Mouse (Mus musculus) liver, embryonic 16.5 days (tissue): ENCODE measurements around the gene Decr2. TPM values are rescaled to one million over a fixed set of nuclear protein-coding genes. Genes with fewer than 3 reads are reported as not detected.
"Not testable (repeated sequence)": the region's sequence is repeated elsewhere in the genome, so short reads cannot be mapped to it uniquely, and the experiment has no call there.

ENCODE experiments used
- ATAC-seq: fragments of 200-750 bp; cut with Nextera tagmentation; 2 replicates; pipeline ENCODE4 v1.8.0; 2017; ENCODE audit warnings: low read depth, mild to moderate bottlenecking, moderate number of reproducible peaks, moderate library complexity
- H3K27ac ChIP-seq: fragments of 300-500 bp; sonication (generic); 2 replicates; pipeline ENCODE4 v1.5.1; 2014; ENCODE audit warnings: mild to moderate bottlenecking, low read length
- H3K27me3 ChIP-seq: fragments of 300-500 bp; sonication (generic); 2 replicates; pipeline ENCODE4 v1.6.1; 2014; ENCODE audit warnings: low read depth, low read length, mixed read lengths; ENCODE audit not compliant: control insufficient read depth, insufficient read depth
- H3K36me3 ChIP-seq: fragments of 300-500 bp; sonication (generic); 2 replicates; pipeline ENCODE4 v1.6.1; 2014; ENCODE audit warnings: mild to moderate bottlenecking; ENCODE audit not compliant: control insufficient read depth, insufficient read depth
- H3K4me1 ChIP-seq: fragments of 300-500 bp; sonication (generic); 2 replicates; pipeline ENCODE4 v1.6.1; 2014; ENCODE audit warnings: low read depth, low read length, mixed read lengths; ENCODE audit not compliant: control insufficient read depth
- H3K4me2 ChIP-seq: fragments of 300-500 bp; sonication (generic); 2 replicates; pipeline ENCODE4 v1.6.1; 2014; ENCODE audit warnings: low read depth, low read length, mixed read lengths
- H3K4me3 ChIP-seq: fragments of 300-500 bp; sonication (generic); 2 replicates; pipeline ENCODE4 v1.5.1; 2014; ENCODE audit warnings: low read depth, mild to moderate bottlenecking, low read length
- H3K9ac ChIP-seq: fragments of 300-500 bp; sonication (generic); 2 replicates; pipeline ENCODE4 v1.6.1; 2014; ENCODE audit warnings: low read depth, low read length
- H3K9me3 ChIP-seq: fragments of 300-500 bp; sonication (generic); replicated peaks from 2 replicates; pipeline ENCODE4 v1.6.1; 2016; ENCODE audit warnings: low read length; ENCODE audit not compliant: control insufficient read depth
- WGBS: fragments of 180-500 bp; shearing (Covaris S2); extraction: QIAGEN DNeasy Blood & Tissue Kit; methylation state at CpG from one replicate; pipeline ENCODE4 v1.1.7; 2014; ENCODE audit not compliant: insufficient replicate concordance; 5-methylcytosine and 5-hydroxymethylcytosine counted together
- polyA plus RNA-seq: library from polyadenylated mRNA; unstranded; fragments of >200 nt; fragmentation: Nextera tagmentation; extraction: Ambion mirVana; gene quantifications from 2 replicates; pipeline ENCODE4 v1.2.1, GENCODE M21; 2015

Gene Decr2
- polyA plus RNA-seq, 1 experiment from 2014 or later = 26.3 TPM

- H3K36me3 ChIP-seq, H3K27me3 ChIP-seq, H3K9ac ChIP-seq, H3K4me3 ChIP-seq, H3K9me3 ChIP-seq, H3K4me2 ChIP-seq, ATAC-seq, H3K27ac ChIP-seq: not testable (repeated sequence)
- whole genome bisulfite sequencing = 43% methylated on average over 3 of the region's 3 CpGs
- H3K4me1 ChIP-seq = peaks cover 15% of the 10 kb centered on the region
Observed at GRCm38 (mm10) chr17:26099316-26099715, 9.2 kb upstream of the Decr2 start.

DNA sequence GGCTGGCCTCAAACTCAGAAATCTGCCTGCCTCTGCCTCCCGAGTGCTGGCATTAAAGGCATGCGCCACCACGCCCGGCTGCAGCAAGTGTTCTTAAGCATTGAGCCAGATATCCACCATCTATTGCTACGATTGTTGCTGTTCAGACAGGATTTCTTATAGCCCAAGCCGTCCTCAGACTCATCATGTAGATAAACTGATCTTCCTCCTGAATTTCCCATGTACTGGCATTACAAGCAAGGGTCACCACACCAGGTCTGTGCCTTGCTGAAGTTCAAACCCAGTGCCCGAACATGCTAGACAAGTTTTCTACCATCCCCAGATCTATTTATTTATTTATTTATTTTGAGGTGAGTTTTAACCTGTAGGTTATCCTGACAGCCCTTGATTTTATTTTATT is 8.3 kb upstream of the Decr2 start:
- Histone ChIP-seq H3K9ac (no peak overlapping the region), H3K4me1 (peaks cover 19% of the 10 kb centered on the region), H3K4me2 (no peak overlapping the region), H3K4me3 (no peak overlapping the region), H3K36me3 (no peaks in the 10 kb centered on the region), H3K27ac (no peak overlapping the region), H3K9me3 (no peaks in the 10 kb centered on the region), H3K27me3 (no peaks in the 10 kb centered on the region)
- ATAC-seq = no peak
- WGBS = 64% methylated on average over 7 of the region's 7 CpGs

- no peaks in the 10 kb centered on the region for H3K9me3 ChIP-seq
- ATAC-seq = peak; percentile 84
- H3K9ac ChIP-seq = peak within 1 kb of the TSS; percentile 65
- H3K27me3 ChIP-seq = no peaks in the 10 kb centered on the region
- H3K4me2 ChIP-seq = peak within 1 kb of the TSS; percentile 91
- no peaks in the 10 kb centered on the region for H3K36me3 ChIP-seq
- peaks cover 19% of the 10 kb centered on the region for H3K4me1 ChIP-seq
- peak within 1 kb of the TSS; percentile 69 for H3K4me3 ChIP-seq
- peak within 1 kb of the TSS; percentile 21 for H3K27ac ChIP-seq
- WGBS = 2% methylated on average over 47 of the region's 47 CpGs
Observed at GRCm38 (mm10) chr17:26095121-26095740, 5.1 kb upstream of the Decr2 start, which contains the start of gene Nme4. Nme4 (minus strand) TSS chr17:26095602.

GRCm38 (mm10) chr17:26094531-26095110 is 4.5 kb upstream of the Decr2 start:
- Histone ChIP-seq H3K9me3 (no peaks in the 10 kb centered on the region), H3K27me3 (no peaks in the 10 kb centered on the region), H3K4me1 (peaks cover 19% of the 10 kb centered on the region), H3K36me3 (no peaks in the 10 kb centered on the region), H3K4me2 (peak overlapping the region; percentile 91), H3K9ac (peak overlapping the region; percentile 65), H3K27ac (peak overlapping the region; percentile 21; the same call in 1 of the 2 replicates), H3K4me3 (peak overlapping the region; percentile 69)
- 28% methylated on average over 9 of the region's 9 CpGs for WGBS
- ATAC-seq = no peak

DNA sequence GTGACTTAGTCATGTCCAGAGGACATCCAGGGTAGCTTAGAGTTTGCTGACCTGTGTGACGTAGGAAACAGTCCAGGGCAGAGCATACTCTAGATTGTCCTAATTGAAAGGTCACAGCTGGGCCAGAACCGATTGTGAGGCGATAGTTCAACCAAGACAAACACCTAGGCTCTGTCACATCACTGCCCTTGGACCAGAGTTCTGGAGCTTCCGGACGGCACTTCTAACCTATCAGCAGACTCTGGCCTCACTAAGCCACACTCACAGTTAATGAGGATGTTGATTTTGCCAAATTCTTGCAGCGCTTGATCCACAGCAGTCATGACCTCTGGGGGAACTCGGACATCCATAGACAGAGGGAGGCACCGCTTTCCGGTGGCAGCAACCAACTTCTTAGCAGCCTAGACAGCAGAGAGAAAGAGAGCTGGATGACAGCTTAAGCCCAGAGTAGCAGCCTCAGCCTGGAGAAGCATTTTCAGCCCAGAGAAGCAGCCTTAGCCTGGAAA is 3.0 kb downstream of the Decr2 start:
- H3K4me1 ChIP-seq = no peaks in the 10 kb centered on the region; the same call in 1 of the 2 replicates
- no peak overlapping the region for H3K4me2 ChIP-seq
- 75% methylated on average over 9 of the region's 9 CpGs for WGBS
- H3K27ac ChIP-seq = no peak overlapping the region
- H3K9me3 ChIP-seq = no peaks in the 10 kb centered on the region
- H3K9ac ChIP-seq = no peak overlapping the region
- no peaks in the 10 kb centered on the region; the same call in 1 of the 2 replicates for H3K36me3 ChIP-seq
- no peak overlapping the region for H3K4me3 ChIP-seq
- H3K27me3 ChIP-seq = no peaks in the 10 kb centered on the region
- ATAC-seq = no peak

- 23% methylated on average over 2 of the region's 2 CpGs for WGBS
- H3K9me3 ChIP-seq = no peaks in the 10 kb centered on the region
- no peaks in the 10 kb centered on the region for H3K4me1 ChIP-seq
Observed at GRCm38 (mm10) chr17:26080867-26081266, 9.3 kb downstream of the Decr2 start.

DNA sequence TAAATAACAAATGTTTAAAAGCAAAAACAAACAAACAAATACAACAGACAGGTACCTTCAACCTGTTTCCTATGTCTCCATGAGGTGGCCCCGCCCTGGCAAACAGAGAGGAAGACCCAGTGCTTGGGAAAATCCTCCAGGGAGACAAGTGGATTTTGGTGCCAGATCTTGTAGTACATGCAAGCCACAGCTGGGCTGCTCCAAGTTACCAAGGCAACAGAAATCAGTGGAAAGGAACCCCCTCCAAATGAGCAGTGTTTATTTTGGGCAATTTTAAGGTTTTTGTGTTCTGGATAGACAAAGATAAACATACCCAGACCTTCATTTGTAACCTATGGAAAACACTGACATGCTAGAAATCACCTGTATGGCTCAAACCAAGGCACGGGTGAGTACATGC is 11.3 kb downstream of the Decr2 start:
- H3K9me3 ChIP-seq = no peaks in the 10 kb centered on the region
- ATAC-seq = no peak
- no peaks in the 10 kb centered on the region for H3K27me3 ChIP-seq
- no peaks in the 10 kb centered on the region for H3K4me1 ChIP-seq
- WGBS = 59% methylated on average over 2 of the region's 2 CpGs
- H3K4me2 ChIP-seq = no peak overlapping the region
- H3K27ac ChIP-seq = no peak overlapping the region
- no peak overlapping the region for H3K9ac ChIP-seq
- H3K36me3 ChIP-seq = no peaks in the 10 kb centered on the region; the same call in 1 of the 2 replicates
- H3K4me3 ChIP-seq = no peak overlapping the region

More at GRCm38 (mm10) chr17:26080867-26081266, 9.3 kb downstream of the Decr2 start:
- H3K9ac ChIP-seq = no peak overlapping the region
- no peak overlapping the region for H3K27ac ChIP-seq
- no peak for ATAC-seq
- H3K36me3 ChIP-seq = no peaks in the 10 kb centered on the region; the same call in 1 of the 2 replicates
- no peaks in the 10 kb centered on the region for H3K27me3 ChIP-seq
- no peak overlapping the region for H3K4me3 ChIP-seq
- H3K4me2 ChIP-seq = no peak overlapping the region

GRCm38 (mm10) chr17:26075246-26075645 is 14.9 kb downstream of the Decr2 start:
- H3K27me3 ChIP-seq = peaks cover 9% of the 10 kb centered on the region
- no peaks in the 10 kb centered on the region for H3K4me1 ChIP-seq
- no peak overlapping the region for H3K27ac ChIP-seq
- WGBS = 52% methylated on average over 3 of the region's 3 CpGs
- ATAC-seq = no peak
- no peak overlapping the region for H3K4me2 ChIP-seq
- H3K9me3 ChIP-seq = no peaks in the 10 kb centered on the region
- no peaks in the 10 kb centered on the region for H3K36me3 ChIP-seq
- H3K9ac ChIP-seq = no peak overlapping the region
- H3K4me3 ChIP-seq = no peak overlapping the region

DNA sequence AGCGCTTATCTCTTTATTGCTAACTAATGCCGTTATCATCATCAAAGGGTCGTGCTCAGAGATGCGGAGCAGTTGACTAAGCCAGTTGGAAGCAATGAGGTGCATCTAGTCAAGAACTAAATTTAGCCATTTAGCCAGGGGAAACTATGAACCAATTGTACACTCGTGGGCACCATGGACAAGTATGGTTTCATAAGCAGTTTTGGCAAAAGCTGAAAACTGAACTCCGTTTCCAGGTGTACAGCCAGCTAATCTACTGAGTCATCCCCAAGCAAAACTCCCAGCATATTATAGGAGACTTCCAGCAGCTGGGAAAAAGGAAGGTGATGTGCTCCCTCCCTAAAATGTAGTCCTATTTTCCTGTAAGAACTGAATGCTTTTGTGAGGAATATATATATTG is 20.0 kb downstream of the Decr2 start:
- 20% methylated on average over 6 of the region's 6 CpGs for WGBS

More for the DNA sequence above, 20.0 kb downstream of the Decr2 start:
- H3K4me1 ChIP-seq = peaks cover 15% of the 10 kb centered on the region
- no peaks in the 10 kb centered on the region for H3K36me3 ChIP-seq
- no peak for ATAC-seq
- peak overlapping the region; percentile 90 for H3K4me2 ChIP-seq
- no peaks in the 10 kb centered on the region for H3K9me3 ChIP-seq
- H3K9ac ChIP-seq = no peak overlapping the region
- no peak overlapping the region for H3K27ac ChIP-seq
- H3K27me3 ChIP-seq = peaks cover 46% of the 10 kb centered on the region
- H3K4me3 ChIP-seq = peak overlapping the region; percentile 73
